ENCODE assay signal across 13 mouse cellular contexts in the genomic region with DNA sequence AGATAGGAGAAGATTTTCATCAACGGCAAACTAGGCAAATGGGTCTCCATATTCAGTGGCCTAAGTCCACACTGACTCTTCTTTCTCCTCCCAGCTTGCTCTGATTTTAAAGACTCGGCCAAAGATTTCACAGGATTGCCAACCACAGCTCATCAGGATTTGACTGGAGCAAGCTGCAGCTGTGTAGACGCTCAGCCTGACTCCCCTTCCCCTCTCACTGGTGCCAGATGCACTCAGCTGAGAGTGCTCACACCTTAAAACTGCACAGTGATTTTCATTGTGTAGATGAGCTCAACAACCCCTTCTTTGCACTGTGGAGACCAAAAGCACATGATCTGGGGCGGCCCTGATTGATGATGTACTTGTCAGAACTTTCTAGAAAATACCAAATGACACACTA. TPM values are rescaled to one million over a fixed set of nuclear protein-coding genes. Genes with fewer than 3 reads are reported as not detected.
"Had no signal": no experiment of that assay in that cellular context is flagged by ENCODE, and none has a peak within 500 bp of the region (broad histone marks: within the 10 kb centered on the region; RNA-seq: fewer than 3 reads in every experiment).

A gene (minus strand): TSS at position 101 of the 400 bp plus-strand sequence.

RNA-seq across cellular contexts. Expression of the gene that starts here (rescaled TPM):
- polyA plus RNA-seq: neural tube, embryonic 11.5 days; neural tube, embryonic 12.5 days; neural tube, embryonic 13.5 days; neural tube, embryonic 14.5 days; neural tube, embryonic 15.5 days; small intestine, adult 2 months; spleen, adult 2 months; stomach, embryonic 14.5 days; stomach, embryonic 15.5 days; stomach, embryonic 16.5 days; stomach, postnatal 0 days; thymus, adult 2 months; thymus, postnatal 0 days had no signal
